Mouse (Mus musculus) retina, embryonic 14.5 days (tissue): ENCODE data around the gene Crebbp.

Source experiments
- DNase-seq: peaks from one replicate; pipeline ENCODE4 v3.0.0-alpha.2; 2015; ENCODE audit warnings: low spot score

The Crebbp gene

DNA sequence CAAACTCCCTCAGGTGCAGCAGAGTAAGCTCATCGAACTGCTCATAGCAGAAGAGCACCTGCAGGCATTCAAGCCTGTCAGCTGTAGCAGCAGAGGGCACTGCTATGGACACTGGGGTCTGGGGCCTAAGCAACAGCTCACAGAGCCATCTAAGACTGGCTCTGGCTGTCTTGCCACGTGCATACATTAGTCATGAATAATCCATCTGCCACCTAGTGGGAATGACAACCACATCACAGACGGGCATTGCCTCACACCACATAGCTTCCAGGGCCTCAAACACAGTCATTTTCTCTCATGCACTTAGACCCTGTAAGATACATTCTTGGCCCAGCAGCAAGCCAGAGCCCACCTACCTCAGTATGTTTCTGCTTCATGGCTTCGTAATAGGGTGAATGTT, 168.3 kb downstream of the Crebbp start:
- DNase-seq, result no peak

DNA sequence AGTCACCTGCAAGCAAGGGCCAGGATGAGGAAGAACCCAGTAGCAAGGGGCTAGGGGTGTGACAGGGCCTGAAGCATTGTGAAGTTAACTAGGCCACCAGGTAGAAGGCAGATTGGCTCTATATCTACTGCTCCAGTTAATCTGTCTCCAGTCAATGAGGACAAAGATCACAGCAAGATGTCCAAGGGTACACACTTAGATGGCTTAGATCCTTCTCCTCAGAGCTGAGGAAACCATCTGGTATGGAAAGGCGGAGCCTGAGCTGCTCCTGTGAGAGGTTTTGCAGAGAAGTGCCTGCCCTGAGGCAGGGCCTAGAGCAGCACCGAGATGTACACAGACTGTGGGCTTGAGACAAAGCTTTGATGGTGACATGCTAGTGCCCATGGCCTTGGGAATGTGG, 169.7 kb downstream of the Crebbp start:
- no peak for DNase-seq

DNA sequence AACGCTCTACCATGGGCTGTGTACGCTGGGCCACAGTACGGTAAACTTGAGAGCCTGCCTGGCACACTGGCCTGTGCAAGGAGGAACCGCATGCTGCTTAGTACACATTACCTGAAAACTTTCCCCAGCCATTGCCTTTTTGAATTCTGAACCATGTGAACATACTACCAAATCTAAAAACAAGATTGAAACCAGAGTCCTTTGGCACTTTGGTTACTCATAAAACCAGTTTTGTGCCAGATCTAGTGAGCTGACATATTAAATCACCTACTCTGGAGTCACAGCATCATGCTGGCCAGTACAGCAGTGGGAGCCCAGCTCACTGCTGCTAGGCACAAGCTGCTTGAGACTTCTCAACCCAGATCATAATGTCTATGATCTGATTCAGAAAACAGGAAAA, 172.2 kb downstream of the Crebbp start:
- DNase-seq, result no peak

DNA sequence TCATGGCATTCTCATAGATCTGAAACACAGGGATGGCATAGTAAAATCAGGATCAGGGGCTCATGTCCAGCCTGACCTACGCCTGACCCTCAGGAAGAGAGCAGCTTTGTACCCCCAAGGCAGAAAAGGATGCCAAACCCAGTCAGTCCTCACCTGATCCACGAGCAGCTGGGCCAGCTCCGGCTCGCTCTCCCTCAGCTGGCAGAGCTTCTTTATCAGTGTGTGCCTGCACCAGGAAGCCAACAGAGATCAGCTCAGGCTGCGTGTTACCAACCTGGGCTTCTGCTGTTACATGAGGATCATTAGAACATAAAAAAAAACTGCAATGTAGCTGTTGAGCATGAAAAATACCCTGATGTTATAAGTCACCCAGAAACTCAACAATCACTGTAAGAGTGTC, 173.6 kb downstream of the Crebbp start:
- DNase-seq, result no peak

GRCm38 (mm10) chr16:4037690-4038089, 176.1 kb downstream of the Crebbp start:
- DNase-seq, result no peak

DNA sequence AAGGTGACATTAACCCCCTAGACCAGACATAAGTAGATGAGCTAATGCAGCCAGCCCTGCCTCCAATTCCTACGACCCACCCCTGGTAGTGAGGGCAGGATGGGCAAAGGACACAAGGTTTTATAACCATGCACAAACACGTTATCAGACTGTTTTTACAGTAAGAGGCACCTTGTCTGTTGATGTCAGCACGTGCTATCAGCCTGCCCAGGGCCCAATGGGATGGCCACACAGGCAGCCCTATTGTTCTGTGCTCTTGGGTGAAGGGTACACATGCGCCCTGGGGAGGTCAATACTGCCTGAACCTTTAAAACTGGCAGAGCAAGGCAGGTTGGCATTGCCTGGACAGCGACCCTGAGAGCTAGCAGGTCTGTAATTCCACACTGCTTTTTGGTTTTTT, 177.0 kb downstream of the Crebbp start, which contains the start of gene Dnase1:
TSS of gene Dnase1 (plus strand) at position 136 of the 400 bp plus-strand sequence.
- DNase-seq, result no peak

GRCm38 (mm10) chr16:4035575-4035974, 178.2 kb downstream of the Crebbp start:
- no peak for DNase-seq

- no peak for DNase-seq
Measured at GRCm38 (mm10) chr16:4034476-4034875, 179.3 kb downstream of the Crebbp start.

- no peak for DNase-seq
Measured at GRCm38 (mm10) chr16:4033971-4034370, 179.8 kb downstream of the Crebbp start.

DNA sequence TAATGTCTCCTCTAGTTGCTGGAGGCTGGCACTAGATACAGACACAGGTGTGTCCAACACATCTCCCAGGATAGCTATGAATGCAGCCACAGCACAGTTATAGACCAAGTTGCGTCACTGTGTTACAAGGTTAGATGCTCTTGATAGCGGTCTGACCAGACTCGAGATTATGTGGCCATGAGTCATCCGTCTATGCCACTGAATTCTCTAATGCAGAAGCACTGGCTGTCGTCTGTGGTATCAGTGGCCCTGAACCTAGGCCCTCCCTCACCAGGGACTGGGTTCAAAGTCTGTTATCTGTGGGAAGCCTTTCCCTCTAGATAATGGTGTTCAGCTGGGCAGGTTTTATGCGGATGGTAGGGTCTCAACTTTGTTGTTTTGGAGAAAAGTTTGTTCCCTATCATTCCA, 181.5 kb downstream of the Crebbp start:
- DNase-seq, result no peak

DNA sequence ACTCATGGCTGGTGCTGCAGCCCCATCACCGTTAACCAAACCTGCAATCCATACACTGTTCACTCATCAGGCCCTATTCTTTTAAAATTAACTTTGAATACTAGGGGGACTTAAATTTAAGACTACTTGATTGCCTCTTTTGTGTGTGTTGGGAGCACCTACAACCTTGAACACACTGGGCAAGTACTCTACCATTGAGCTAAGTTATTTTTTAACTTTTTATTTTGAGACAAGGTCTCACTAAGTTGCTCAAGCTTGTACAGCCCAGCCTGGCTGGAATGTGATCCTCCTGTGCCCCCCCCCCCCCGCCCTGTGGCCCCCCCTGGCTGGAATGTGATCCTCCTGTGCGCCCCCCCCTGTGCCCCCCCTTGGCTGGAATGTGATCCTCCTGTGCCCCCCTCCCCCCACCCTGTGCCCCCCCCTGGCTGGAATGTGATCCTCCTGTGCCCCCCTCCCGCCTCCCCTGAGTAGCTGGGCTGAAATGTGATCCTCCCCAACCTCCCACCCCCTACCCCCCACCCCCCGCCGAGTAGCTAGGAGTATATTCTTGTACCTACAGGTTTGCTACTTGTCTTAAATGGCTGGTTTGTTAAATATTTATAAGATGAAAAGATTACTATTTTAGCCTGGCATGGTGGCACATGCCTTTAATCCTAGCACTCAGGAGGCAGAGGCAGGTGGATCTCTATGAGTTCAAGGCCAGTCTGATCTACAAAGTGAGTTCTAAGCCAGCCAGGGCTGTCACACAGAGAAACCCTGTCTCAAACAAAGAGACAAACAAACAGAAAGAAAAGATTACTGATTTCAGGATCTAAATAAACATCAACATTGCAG, 182.1 kb downstream of the Crebbp start:
- no peak for DNase-seq
